Mouse (Mus musculus) ovary, postnatal 36 days (tissue): Measurements from ENCODE around the gene Pias4.

ENCODE experiments used
- DNase-seq: peaks from one replicate; pipeline ENCODE4 v3.0.0; 2022; ENCODE audit warnings: low spot score, mixed read lengths

Gene Pias4

GRCm38 (mm10) chr10:81138131-81138782, 29.5 kb downstream of the Pias4 start:
- no peak for DNase-seq

GRCm38 (mm10) chr10:81137252-81138130, 30.2 kb downstream of the Pias4 start:
- peak; percentile 99 for DNase-seq

DNA sequence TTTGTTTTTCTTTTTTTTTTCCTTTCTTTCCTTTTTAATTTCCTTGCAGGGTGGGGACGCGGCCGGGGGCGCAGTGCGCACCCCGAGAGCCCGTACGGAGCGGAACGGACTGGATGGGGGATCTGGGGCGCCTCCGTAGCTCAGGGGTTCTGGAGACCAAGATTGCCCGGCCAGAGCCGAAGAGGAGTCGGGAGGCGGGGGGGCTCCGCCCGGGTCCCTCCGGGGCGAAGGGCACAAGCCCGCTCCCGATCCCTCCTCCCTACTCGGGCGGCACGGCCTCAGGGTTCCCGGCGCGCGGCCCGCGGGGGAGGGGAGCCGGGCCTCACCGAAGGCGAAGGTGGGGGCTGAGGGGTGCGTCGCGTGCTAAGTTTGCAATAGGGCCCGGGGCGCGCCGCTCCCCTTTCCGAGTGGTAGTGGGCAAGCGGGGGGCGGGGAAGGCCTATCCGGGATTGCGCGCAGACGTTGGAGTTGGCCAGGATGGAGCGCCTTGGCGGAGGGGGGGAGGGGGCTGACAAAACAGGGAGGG, 31.0 kb downstream of the Pias4 start:
- DNase-seq, result peak; percentile 84

- DNase-seq, result peak; percentile 77
Measured at GRCm38 (mm10) chr10:81135831-81136705, 31.7 kb downstream of the Pias4 start.

GRCm38 (mm10) chr10:81134966-81135681, 32.6 kb downstream of the Pias4 start, which contains the start of gene Zbtb7a:
Gene Zbtb7a (plus strand): TSS chr10:81135220.
- no peak for DNase-seq

GRCm38 (mm10) chr10:81134181-81134587, 33.5 kb downstream of the Pias4 start:
- DNase-seq, result peak; percentile 56

GRCm38 (mm10) chr10:81123500-81123899, 44.2 kb downstream of the Pias4 start:
- no peak for DNase-seq

DNA sequence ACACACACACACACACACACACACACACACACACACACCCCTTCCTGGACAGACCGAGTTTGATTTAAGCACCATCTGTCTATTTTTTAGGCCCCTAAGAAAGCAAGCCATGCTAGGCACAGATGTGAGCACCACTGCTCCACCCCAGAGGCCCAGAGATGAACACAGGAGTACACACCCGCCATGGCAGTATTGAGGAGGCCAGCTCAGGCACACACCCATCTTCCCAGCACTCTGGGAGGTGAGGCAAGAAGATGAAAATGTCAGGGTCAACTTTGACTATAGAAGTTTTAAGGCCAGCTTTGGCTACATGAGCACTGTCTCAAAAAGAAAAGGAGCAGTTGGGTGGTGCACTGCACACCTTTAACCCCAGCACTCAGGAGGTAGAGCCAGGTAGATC, 44.8 kb downstream of the Pias4 start:
- no peak for DNase-seq

- DNase-seq, result no peak
Measured at GRCm38 (mm10) chr10:81120650-81121049, 47.1 kb downstream of the Pias4 start.

- DNase-seq, result no peak
Measured at GRCm38 (mm10) chr10:81119625-81120024, 48.1 kb downstream of the Pias4 start.

DNA sequence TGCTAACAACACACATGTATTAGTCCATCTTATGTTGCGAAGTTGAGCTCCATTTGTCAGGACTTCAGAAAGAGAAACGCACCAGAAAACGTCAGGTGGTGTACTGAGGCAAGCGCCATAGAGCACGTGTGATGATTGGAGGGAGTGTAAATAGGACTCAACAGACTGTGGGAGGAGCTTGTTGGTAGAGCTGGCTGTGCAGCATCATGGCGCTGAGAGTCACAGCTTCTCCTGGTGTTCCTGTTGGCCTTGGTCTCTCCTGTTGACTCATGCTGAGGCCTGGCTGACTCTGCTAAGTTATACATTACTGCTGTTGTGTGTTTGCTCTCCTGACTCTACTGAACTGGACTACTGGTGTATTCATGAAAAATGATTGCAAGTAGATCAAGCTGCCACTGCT, 54.8 kb downstream of the Pias4 start:
- no peak for DNase-seq

DNA sequence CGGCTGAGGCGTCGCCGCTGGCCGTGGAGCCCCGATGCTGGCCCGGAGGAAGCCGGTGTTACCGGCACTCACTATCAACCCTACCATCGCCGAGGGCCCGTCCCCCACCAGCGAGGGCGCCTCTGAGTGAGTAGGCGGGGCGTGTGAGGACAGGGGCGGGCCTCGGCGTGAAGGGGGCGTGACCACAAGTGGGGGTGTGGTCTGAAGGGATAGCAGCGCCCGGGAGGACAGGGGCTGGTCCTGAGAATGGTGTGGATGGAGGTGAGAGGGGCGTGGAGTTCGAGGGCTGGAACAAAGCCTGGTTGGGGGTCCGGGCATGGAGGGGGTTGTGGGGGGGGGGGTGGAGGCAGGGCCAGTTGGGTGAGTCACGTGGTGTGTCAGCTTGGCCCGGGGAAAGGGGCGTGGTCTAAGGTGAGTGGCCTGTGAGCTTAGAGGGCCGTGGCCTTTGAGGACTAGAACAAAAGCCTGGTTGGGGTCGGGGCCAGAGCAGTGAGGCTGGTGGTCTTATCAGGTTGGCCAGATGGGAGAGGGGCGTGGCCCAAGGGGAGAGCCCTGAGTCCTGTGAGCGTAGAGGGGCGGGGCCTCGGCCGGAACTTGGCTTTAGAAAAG, 61.5 kb downstream of the Pias4 start:
- peak; percentile 87 for DNase-seq

- DNase-seq, result peak; percentile 98
Measured at GRCm38 (mm10) chr10:81105565-81106112, 62.1 kb downstream of the Pias4 start, which contains the start of gene Map2k2. Gene Map2k2 (plus strand): TSS chr10:81105915.
